Mouse (Mus musculus) brain, embryonic 14.5 days (tissue): ENCODE results near the gene Sema4b.

ENCODE experiments used
- CTCF ChIP-seq: fragments of 200-500 bp; IDR thresholded peaks from 2 replicates; pipeline ENCODE4 v1.5.1; 2012; ENCODE audit warnings: inconsistent platforms, mild to moderate bottlenecking, moderate library complexity, borderline replicate concordance; ENCODE audit not compliant: insufficient read depth, insufficient read length; ENCODE audit errors: extremely low read depth
- POLR2A ChIP-seq: fragments of 200-500 bp; IDR thresholded peaks from 2 replicates; pipeline ENCODE4 v1.6.1; 2012; ENCODE audit warnings: mild to moderate bottlenecking, inconsistent platforms, borderline replicate concordance; ENCODE audit not compliant: poor library complexity, insufficient read depth, insufficient read length, severe bottlenecking; ENCODE audit errors: extremely low read depth

GRCm38 (mm10) chr7:80230196-80230595 is 43.6 kb downstream of the Sema4b start:
- TF ChIP-seq CTCF: no peak
- TF ChIP-seq POLR2A: no peak
